Mouse (Mus musculus) urinary bladder, postnatal 25 days (tissue): ENCODE results near the gene Esyt2.

Source experiments
- DNase-seq: peaks from one replicate; pipeline ENCODE4 v3.0.0; 2022; ENCODE audit warnings: low spot score

Esyt2 gene

DNA sequence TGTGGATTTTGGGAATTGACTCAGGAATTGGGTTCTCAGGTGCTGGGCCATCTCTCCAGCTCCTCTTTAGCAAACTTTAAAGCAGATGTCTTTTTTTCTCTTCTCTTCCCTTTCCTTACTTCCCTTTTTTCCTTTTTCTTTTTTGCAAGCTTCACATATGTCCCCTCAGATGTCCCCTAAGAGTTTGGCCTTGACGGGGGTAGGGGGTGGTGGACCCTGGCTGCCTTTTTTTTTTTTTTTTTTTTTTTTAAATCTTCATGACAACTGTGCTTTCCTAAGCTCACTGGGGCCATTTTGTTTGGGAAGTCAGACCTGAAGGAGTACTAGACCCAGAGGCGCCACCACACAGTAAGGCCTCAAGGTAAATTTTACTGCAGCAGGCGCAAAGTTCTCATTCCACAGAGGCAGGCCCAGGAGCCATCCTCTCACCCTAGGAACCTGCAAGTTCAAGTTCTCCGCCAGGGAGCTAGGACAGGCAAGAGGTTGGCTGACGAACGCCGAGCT is 795 bp upstream of the Esyt2 start:
- no peak for DNase-seq

GRCm38 (mm10) chr12:116281427-116282281 is 658 bp downstream of the Esyt2 start:
- DNase-seq = peak; percentile 23

DNA sequence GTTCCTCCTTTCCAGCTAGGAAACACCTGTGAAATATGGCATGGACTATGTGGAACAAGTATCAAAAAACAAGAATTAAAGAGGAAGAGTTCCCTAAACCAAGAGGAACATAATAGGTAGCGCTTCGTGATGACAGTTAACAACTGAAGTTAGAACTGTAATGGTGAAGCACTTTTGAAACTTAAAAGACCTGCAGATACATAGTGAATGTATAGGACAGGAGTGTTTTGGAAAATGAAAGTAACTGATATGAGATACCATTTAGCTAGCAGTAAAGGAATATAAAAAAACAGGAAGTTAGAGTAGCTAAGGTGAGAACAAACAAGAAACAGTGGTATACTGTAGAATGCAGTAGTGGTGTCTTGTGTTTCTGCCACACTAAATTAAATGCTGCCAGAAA is 1.9 kb downstream of the Esyt2 start:
- DNase-seq = no peak

DNA sequence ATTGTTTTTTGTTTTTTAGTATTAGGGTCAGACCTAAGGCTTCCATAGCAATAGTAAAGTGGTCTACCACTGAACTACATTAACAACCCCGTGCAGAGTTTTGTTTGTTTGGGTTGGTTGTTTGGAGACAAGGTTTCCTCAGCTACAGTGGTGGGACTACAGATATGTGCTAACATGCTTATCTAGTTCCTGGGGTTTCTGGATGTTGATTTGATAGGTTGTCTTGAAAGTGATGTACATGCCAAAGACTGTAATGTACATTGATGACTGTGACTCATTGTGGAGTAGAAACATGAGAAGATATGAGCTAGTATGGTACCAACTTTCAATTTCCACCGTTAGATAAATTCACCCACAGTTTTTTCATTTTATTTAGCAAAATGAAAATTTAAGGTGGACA is 2.5 kb downstream of the Esyt2 start:
- DNase-seq = no peak

GRCm38 (mm10) chr12:116293185-116293584 is 12.2 kb downstream of the Esyt2 start:
- DNase-seq = no peak

DNA sequence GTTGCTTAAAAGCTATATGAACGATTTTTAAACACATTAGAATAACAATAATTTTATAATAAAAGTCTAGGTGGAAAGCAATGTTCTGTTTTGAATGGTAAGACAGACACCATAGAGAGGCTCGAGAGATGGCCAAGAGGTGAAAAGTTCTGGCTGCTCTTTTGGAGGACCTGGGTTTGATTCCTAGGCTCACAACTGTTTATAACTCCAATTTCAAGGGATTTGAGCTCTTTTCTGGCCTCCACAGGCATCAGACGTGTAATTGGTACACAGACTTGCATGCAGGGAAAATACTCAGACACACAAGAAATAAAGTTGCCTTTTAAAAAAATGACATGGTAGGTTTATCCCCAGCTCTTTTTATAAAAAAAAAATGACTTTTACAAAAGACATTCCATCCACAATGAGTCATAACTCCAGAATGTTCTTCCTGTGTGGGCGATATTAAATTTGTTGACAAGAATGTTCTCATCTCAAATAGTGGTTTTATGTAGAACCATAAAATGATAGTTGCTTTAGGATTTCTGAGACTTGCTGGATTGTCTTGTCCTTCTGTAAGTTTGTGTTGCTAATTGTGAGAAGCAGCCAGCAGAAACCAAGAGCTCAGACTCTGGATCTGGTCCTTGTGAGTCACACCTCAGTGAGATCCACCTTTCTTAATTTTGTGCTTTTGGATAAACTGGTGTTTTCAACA is 12.8 kb downstream of the Esyt2 start:
- no peak for DNase-seq

GRCm38 (mm10) chr12:116299906-116300305 is 18.9 kb downstream of the Esyt2 start:
- no peak for DNase-seq

DNA sequence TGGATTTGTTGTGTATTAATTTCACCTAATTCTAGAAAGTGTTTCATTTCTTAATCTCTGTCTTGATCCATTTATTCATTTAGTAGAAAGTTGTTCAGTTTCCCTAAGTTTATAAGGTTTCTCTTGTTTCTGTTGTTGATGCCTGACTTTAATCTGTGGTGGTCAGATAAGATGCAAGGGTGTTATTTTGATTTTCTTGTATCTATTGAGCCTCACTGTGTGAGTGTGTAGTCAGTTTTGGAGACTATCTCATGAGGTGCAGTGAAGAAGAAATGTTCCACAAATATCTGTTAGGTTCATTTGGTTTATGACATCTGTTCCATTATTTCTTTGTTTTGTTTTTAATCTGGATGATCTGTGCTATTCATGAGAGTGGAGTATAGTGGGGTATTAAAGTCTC is 21.2 kb downstream of the Esyt2 start:
- no peak for DNase-seq

- DNase-seq = no peak
Measured at GRCm38 (mm10) chr12:116306042-116306441, 25.0 kb downstream of the Esyt2 start.

DNA sequence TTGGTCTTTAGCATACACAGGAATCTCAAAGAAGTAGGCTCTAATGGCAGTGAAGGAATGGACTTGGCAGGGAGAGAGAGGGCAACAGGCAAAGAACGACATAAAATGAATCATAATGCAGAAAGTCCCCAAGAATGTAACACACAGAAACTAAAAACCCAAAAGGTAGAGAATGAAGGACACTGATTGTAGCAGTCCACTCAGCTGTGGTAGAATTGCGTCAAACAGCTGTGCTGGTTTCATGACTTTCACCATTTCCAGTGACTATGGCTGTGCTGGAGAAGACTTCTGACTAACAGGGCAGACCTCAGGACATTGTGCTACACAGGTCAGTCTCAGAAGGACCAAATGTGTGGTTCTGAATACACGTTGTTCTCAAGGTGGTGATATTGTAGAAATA is 26.9 kb downstream of the Esyt2 start:
- no peak for DNase-seq

GRCm38 (mm10) chr12:116308612-116309011 is 27.6 kb downstream of the Esyt2 start:
- DNase-seq = no peak

DNA sequence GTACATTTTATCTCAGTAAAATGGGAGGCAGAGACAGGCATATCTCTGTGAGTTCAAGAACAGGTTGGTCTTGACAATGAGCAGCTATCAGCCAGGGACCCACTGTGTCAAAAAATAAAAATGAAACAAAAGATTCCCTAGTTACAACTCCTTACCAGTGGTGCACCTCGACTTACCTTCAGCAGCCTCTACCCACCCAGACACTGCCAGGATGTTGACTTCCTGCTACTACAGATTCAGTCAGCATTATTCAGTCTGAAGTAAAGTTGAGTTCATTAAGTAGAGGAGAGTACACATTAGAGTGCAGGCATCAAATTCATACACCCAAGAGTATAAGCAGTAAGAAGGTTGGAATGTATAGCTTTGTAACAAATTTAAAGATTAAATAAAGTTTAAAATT is 32.8 kb downstream of the Esyt2 start:
- DNase-seq = no peak

GRCm38 (mm10) chr12:116315498-116315897 is 34.5 kb downstream of the Esyt2 start:
- DNase-seq = no peak

GRCm38 (mm10) chr12:116317818-116318217 is 36.8 kb downstream of the Esyt2 start:
- no peak for DNase-seq

- DNase-seq = peak; percentile 8
Measured at GRCm38 (mm10) chr12:116325545-116325944, 44.5 kb downstream of the Esyt2 start.

DNA sequence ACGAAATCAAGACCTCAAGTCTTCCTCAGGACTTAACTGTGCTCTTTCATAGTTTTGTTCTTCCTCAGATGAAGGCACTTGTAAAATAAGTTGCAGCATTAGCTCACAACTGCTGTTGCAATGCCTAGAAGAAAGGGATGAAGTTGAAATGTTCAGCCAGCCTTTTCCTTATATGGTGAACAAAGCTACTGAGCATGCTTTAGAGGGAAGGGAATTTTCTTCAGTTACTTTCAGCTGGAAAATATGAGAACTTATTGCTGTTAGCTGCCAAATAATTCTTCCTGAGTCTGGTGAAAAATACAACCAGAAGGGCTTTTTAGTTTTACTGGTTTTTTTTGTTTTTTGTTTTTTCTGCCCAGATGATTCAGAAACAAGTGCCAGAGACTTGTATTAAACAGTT is 45.2 kb downstream of the Esyt2 start:
- DNase-seq = no peak

DNA sequence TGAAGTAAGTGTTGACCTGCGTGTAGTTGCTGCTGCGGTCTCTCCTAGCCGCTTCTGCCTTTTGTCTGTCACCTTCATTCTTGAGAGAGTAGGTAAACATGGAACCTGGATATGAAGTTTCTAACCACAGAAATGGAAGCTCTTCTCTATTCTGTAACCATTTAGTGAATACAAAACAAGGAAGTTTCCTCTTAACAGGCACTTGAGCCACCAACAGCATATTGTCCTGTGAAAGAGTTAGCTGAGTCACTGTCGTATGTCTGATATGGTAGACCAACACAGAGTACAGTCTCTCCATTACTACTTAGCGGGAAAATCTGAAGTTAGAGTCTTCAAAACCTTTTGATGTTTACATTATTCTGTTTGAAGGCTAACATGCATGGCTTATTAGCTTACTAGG is 53.3 kb downstream of the Esyt2 start:
- no peak for DNase-seq

GRCm38 (mm10) chr12:116340160-116340559 is 59.2 kb downstream of the Esyt2 start:
- DNase-seq = no peak

GRCm38 (mm10) chr12:116348755-116349286 is 67.8 kb downstream of the Esyt2 start:
- DNase-seq = no peak

GRCm38 (mm10) chr12:116349376-116349775 is 68.4 kb downstream of the Esyt2 start:
- DNase-seq = no peak

- DNase-seq = no peak
Measured at GRCm38 (mm10) chr12:116351022-116351421, 70.0 kb downstream of the Esyt2 start.

DNA sequence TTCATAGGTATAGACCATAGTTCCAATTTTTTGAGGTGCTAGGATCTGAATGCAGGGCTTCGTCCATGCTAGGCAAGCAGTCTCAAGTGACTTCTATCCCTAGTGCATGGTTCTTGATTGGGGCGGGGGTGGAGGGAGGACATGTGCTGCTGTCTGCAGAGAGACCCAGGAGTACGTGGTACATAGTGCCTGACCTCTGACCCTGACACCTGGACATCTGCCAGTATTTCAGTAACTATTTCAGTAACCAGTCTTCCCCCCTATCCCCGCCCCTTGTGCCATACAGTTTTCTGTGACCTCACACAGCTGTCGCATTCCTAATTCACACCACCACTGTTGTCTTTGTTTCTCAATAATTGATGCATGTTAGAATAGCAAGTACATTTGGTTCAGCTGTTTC is 71.4 kb downstream of the Esyt2 start:
- no peak for DNase-seq

GRCm38 (mm10) chr12:116354694-116355093 is 73.7 kb downstream of the Esyt2 start:
- no peak for DNase-seq
